In genomic region chr19:37340495-37340894, GRCm38 (mm10) we compare ENCODE assay signal across 21 mouse cellular contexts. TPM values are rescaled to one million over a fixed set of nuclear protein-coding genes. Genes with fewer than 3 reads are reported as not detected.
DNase-seq lines count a peak whose midpoint lies in the region; ATAC-seq and TF ChIP-seq lines count a peak whose summit lies in the region.
"Had no signal": no experiment of that assay in that cellular context is flagged by ENCODE, and none has a peak within 500 bp of the region (broad histone marks: within the 10 kb centered on the region; RNA-seq: fewer than 3 reads in every experiment).

No protein-coding gene starts in this region.

- peaks cover 21% of the 10 kb centered on the region for H3K79me2 ChIP-seq in MEL (ENCODE audit: control insufficient read depth, insufficient read depth, low read length, poor library complexity)

- no peak for ATAC-seq in heart, postnatal 0 days (ENCODE audit: insufficient read depth, low read depth)
- ATAC-seq in megakaryocyte, adult 5-6 weeks (ENCODE audit: poor library complexity, severe bottlenecking): 0 out of 2 replicates have a peak, but pooled peaks have one; percentile 38
- ATAC-seq: activated CD4-positive, CD25-positive, alpha-beta regulatory T cell, adult 4 months; forebrain, embryonic 13.5 days; forebrain, postnatal 0 days; hindbrain, postnatal 0 days had no signal

- no peak for TF ChIP-seq RAD21 in MEL (IDR thresholded peaks at IDR 0.05; ENCODE audit: low read depth, low read length)

- H3K27me3 ChIP-seq in heart, postnatal 0 days (ENCODE audit: control insufficient read depth, insufficient read depth, low read length): no peaks in the 10 kb centered on the region
- H3K27me3 ChIP-seq in MEL (ENCODE audit: control insufficient read depth in 1 of 2, insufficient read depth in 2 of 2, low read length in 2 of 2): no peaks in the 10 kb centered on the region
- H3K27me3 ChIP-seq: forebrain, embryonic 13.5 days; heart, embryonic 15.5 days; hindbrain, embryonic 13.5 days had no signal

- H3K9me3 ChIP-seq in heart, postnatal 0 days (replicated peaks; ENCODE audit: control insufficient read depth, low read length): no peaks in the 10 kb centered on the region
- H3K9me3 ChIP-seq in MEL (replicated peaks; ENCODE audit: insufficient read depth, low read length): no peaks in the 10 kb centered on the region
- H3K9me3 ChIP-seq: embryonic facial prominence, embryonic 10.5 days; forebrain, embryonic 13.5 days; G1E; heart, embryonic 15.5 days; hindbrain, embryonic 13.5 days had no signal

- no peak for TF ChIP-seq CTCF in heart, postnatal 0 days (IDR thresholded peaks at IDR 0.05; ENCODE audit: low read depth)
- TF ChIP-seq CTCF in MEL (IDR thresholded peaks at IDR 0.05 in 2 of 3, conservative IDR thresholded peaks at IDR 0.05 in 1 of 3; ENCODE audit: control insufficient read depth in 1 of 3, insufficient read depth in 1 of 3, low read depth in 2 of 3, low read length in 3 of 3, poor library complexity in 1 of 3, severe bottlenecking in 1 of 3): no peak

- peaks cover 18% of the 10 kb centered on the region for H3K4me1 ChIP-seq in heart, postnatal 0 days (ENCODE audit: control insufficient read depth, insufficient read depth)
- peaks cover 3 to 7% of the 10 kb centered on the region in 2 experiments; a peak in 3 of 4 replicates for H3K4me1 ChIP-seq in MEL (ENCODE audit: control insufficient read depth in 1 of 2, insufficient read depth in 2 of 2, low read length in 2 of 2)
- H3K4me1 ChIP-seq: embryonic facial prominence, embryonic 10.5 days; forebrain, embryonic 13.5 days; hindbrain, embryonic 13.5 days had no signal

- intact Hi-C loops in heart, postnatal 25 days (cut with DNase I): no loop called here

- DNase-seq in heart, postnatal 0 days (ENCODE audit: low spot score): no peak
- DNase-seq in heart, postnatal 25 days (ENCODE audit: low spot score): no peak
- peak; percentile 21 for DNase-seq in MEL (ENCODE audit: low read depth, low spot score)
- no peak for DNase-seq in adrenal gland, postnatal 10 days
- DNase-seq in right cerebral cortex, postnatal 25 days: no peak
- DNase-seq: adrenal gland, postnatal 25 days; cerebellum, adult 18-20 months; cerebellum, adult 9-11 months; cerebellum, postnatal 36 days; forebrain, postnatal 0 days; gastrocnemius, adult 2 months; gastrocnemius, postnatal 25 days; heart, adult 11 months had no signal

- no peak overlapping the region for H3K9ac ChIP-seq in heart, postnatal 0 days (replicated peaks; ENCODE audit: low read depth, low read length)
- no peak overlapping the region for H3K9ac ChIP-seq in MEL (ENCODE audit: control insufficient read depth, low read depth, low read length, poor library complexity, severe bottlenecking)
- H3K9ac ChIP-seq: forebrain, embryonic 13.5 days; forebrain, postnatal 0 days; heart, embryonic 15.5 days; hindbrain, embryonic 13.5 days had no signal

- no peaks in the 10 kb centered on the region for H3K36me3 ChIP-seq in heart, postnatal 0 days (replicated peaks; ENCODE audit: control insufficient read depth, insufficient read depth, low read length)
- peaks cover 2 to 4% of the 10 kb centered on the region in 2 experiments; a peak in 2 of 4 replicates for H3K36me3 ChIP-seq in MEL (ENCODE audit: control insufficient read depth in 1 of 2, insufficient read depth in 2 of 2, low read length in 2 of 2)
- H3K36me3 ChIP-seq: embryonic facial prominence, embryonic 10.5 days; heart, embryonic 15.5 days; hindbrain, embryonic 13.5 days had no signal

- no peak for TF ChIP-seq EP300 in heart, postnatal 0 days (IDR thresholded peaks at IDR 0.05; ENCODE audit: low read depth)
- no peak for TF ChIP-seq EP300 in MEL (IDR thresholded peaks at IDR 0.05; ENCODE audit: low read depth in 1 of 2, low read length in 2 of 2)

- TF ChIP-seq POLR2A in MEL (IDR thresholded peaks at IDR 0.05; ENCODE audit: control insufficient read depth in 1 of 2, insufficient read depth in 1 of 2, low read depth in 1 of 2, low read length in 2 of 2, poor library complexity in 1 of 2): no peak

- H3K27ac ChIP-seq in heart, postnatal 0 days (ENCODE audit: low read depth): peak overlapping the region; percentile 17
- H3K27ac ChIP-seq in MEL (ENCODE audit: control insufficient read depth, low read depth, low read length): no peak overlapping the region
- H3K27ac ChIP-seq: embryonic facial prominence, embryonic 10.5 days; forebrain, embryonic 13.5 days; gastrocnemius, adult 2 months; hindbrain, embryonic 13.5 days; hindbrain, postnatal 0 days had no signal

- WGBS in heart, postnatal 0 days: 80% methylated on average over 5 of the region's 5 CpGs

- no peak overlapping the region for H3K4me2 ChIP-seq in heart, postnatal 0 days (ENCODE audit: low read depth, low read length)
- H3K4me2 ChIP-seq: forebrain, embryonic 13.5 days; heart, embryonic 15.5 days; hindbrain, embryonic 13.5 days had no signal

- no peak overlapping the region for H3K4me3 ChIP-seq in heart, postnatal 0 days (ENCODE audit: low read depth, low read length)
- no peak overlapping the region for H3K4me3 ChIP-seq in MEL (ENCODE audit: control insufficient read depth in 1 of 2, insufficient read depth in 1 of 2, low read depth in 2 of 2, low read length in 2 of 2)
- H3K4me3 ChIP-seq: embryonic facial prominence, embryonic 10.5 days; forebrain, embryonic 13.5 days; gastrocnemius, adult 2 months; heart, embryonic 15.5 days; hindbrain, embryonic 13.5 days had no signal

TF ChIP-seq in MEL, 35 proteins besides CTCF, POLR2A, EP300 and RAD21:
- TF ChIP-seq ELF1 (IDR thresholded peaks at IDR 0.05; ENCODE audit: low read depth, low read length) (no peak), ZNF384 (IDR thresholded peaks at IDR 0.05; ENCODE audit: low read depth, low read length) (no peak), MXI1 (IDR thresholded peaks at IDR 0.05; ENCODE audit: low read depth, low read length) (no peak), KAT2A (conservative IDR thresholded peaks at IDR 0.05; ENCODE audit: low read depth, low read length) (no peak), TBP (IDR thresholded peaks at IDR 0.05; ENCODE audit: low read depth, low read length) (no peak), GATA1 (IDR thresholded peaks at IDR 0.05; ENCODE audit: low read depth, low read length) (no peak), MYB (IDR thresholded peaks at IDR 0.05; ENCODE audit: low read depth, low read length) (no peak), ZC3H11A (IDR thresholded peaks at IDR 0.05; ENCODE audit: low read depth, low read length) (no peak), SMC3 (IDR thresholded peaks at IDR 0.05; ENCODE audit: low read depth, low read length) (no peak), MAX (IDR thresholded peaks at IDR 0.05; ENCODE audit: low read length) (no peak), MAFK (IDR thresholded peaks at IDR 0.05; ENCODE audit: borderline replicate concordance, low read depth, low read length) (no peak), TAL1 (IDR thresholded peaks at IDR 0.05; ENCODE audit: low read length) (no peak), UBTF (IDR thresholded peaks at IDR 0.05; ENCODE audit: borderline replicate concordance, insufficient read depth, low read depth, low read length) (no peak)

RNA-seq across cellular contexts. Expression of gene Ide, which starts 2.8 kb away (rescaled TPM):
- total RNA-seq in heart, postnatal 0 days (2014; rRNA removed; ENCODE audit: low replicate concordance): 57.5 and 60.8 TPM in 2 replicates
- 68.0 and 72.6 TPM in 2 replicates for polyA plus RNA-seq in heart, postnatal 0 days (2015; fragmentation: Nextera tagmentation; extraction: Ambion mirVana)
- total RNA-seq in heart, postnatal 25 days (2021): 10 to 100 TPM; 66.3 to 69.6 TPM
- 32.6 and 41.1 TPM in 2 replicates for total RNA-seq in MEL (2012; rRNA removed)
- 10 to 100 TPM; 76.8 to 87.5 TPM for polyA plus RNA-seq in MEL (2012; ENCODE audit: insufficient read depth in 1 of 2, insufficient read length in 2 of 2, low read depth in 1 of 2, low replicate concordance in 2 of 2, missing spikeins in 1 of 2)
- total RNA-seq in megakaryocyte, adult 5-6 weeks (2015): 41.2 and 47.1 TPM in 2 replicates
- 32.2 and 45.0 TPM in 2 replicates for total RNA-seq in megakaryocyte, adult 5-6 weeks (2017)
- 10 to 100 TPM; 77.4 to 91.2 TPM for total RNA-seq in adrenal gland, postnatal 10 days (2021)

RNA-seq across cellular contexts. Expression of gene Kif11, which starts 35.7 kb away (rescaled TPM):
- total RNA-seq in heart, postnatal 0 days (2014; rRNA removed; ENCODE audit: low replicate concordance): 31.4 and 41.5 TPM in 2 replicates
- 10.4 and 10.8 TPM in 2 replicates for polyA plus RNA-seq in heart, postnatal 0 days (2015; fragmentation: Nextera tagmentation; extraction: Ambion mirVana)
- under 1 TPM; 0.88 to 0.95 TPM for total RNA-seq in heart, postnatal 25 days (2021)
- 50.5 and 62.6 TPM in 2 replicates for total RNA-seq in MEL (2012; rRNA removed)
- polyA plus RNA-seq in MEL (2012; ENCODE audit: insufficient read depth in 1 of 2, insufficient read length in 2 of 2, low read depth in 1 of 2, low replicate concordance in 2 of 2, missing spikeins in 1 of 2): 10 to 100 TPM; 44.8 to 50.1 TPM
- total RNA-seq in megakaryocyte, adult 5-6 weeks (2015): 128 and 136 TPM in 2 replicates
- total RNA-seq in megakaryocyte, adult 5-6 weeks (2017): 223 and 233 TPM in 2 replicates
- 10 to 100 TPM; 12.2 to 15.0 TPM for total RNA-seq in adrenal gland, postnatal 10 days (2021)

Comparison
In these comparisons a context has a peak if more than half of its experiments do, and no peak if none do; other contexts are left out.
1. RNA of gene Kif11, which starts 35.7 kb away (total RNA-seq): 128 to 233 TPM in megakaryocyte, adult 5-6 weeks, 50.5 to 62.6 TPM in MEL, 31.4 to 41.5 TPM in heart, postnatal 0 days and 12.2 to 15.0 TPM in adrenal gland, postnatal 10 days; 0.88 to 0.95 TPM in heart, postnatal 25 days; every median in the first group is over 4 times any median in the second.